Comparison of ENCODE assay signal across 8 mouse cellular contexts in genomic region chr5:23431070-23431864, GRCm38 (mm10). TPM values are rescaled to one million over a fixed set of nuclear protein-coding genes. Genes with fewer than 3 reads are reported as not detected.
DNase-seq lines count a peak whose midpoint lies in the region; ATAC-seq and TF ChIP-seq lines count a peak whose summit lies in the region.

No protein-coding gene starts in this region.

- H3K4me2 ChIP-seq in lung, embryonic 14.5 days: peak overlapping the region; percentile 81
- H3K4me2 ChIP-seq in embryonic facial prominence, embryonic 15.5 days (replicated peaks): peak overlapping the region; percentile 64
- H3K4me2 ChIP-seq in limb, embryonic 12.5 days: peak overlapping the region; percentile 85

- 0 out of 2 replicates have a peak, but pooled peaks cover 6% of the 10 kb centered on the region for H3K36me3 ChIP-seq in lung, embryonic 14.5 days (ENCODE audit: insufficient read depth)
- H3K36me3 ChIP-seq in embryonic facial prominence, embryonic 15.5 days: peaks cover 5% of the 10 kb centered on the region; the same call in 1 of the 2 replicates
- H3K36me3 ChIP-seq in limb, embryonic 12.5 days: peaks cover 10% of the 10 kb centered on the region; the same call in 1 of the 2 replicates

- peak; percentile 52 for DNase-seq in lung, embryonic 14.5 days
- DNase-seq in lung, adult 2 months: no peak
- DNase-seq in retina, embryonic 14.5 days (ENCODE audit: low spot score): peak; percentile 52
- no peak for DNase-seq in right cerebral cortex, adult 18-20 months
- no peak for DNase-seq in right cerebral cortex, postnatal 14 days
- DNase-seq in gastrocnemius, postnatal 36 days: no peak

- peak overlapping the region; percentile 38 for H3K9ac ChIP-seq in lung, embryonic 14.5 days
- H3K9ac ChIP-seq in embryonic facial prominence, embryonic 15.5 days: peak overlapping the region; percentile 21; the same call in 1 of the 2 replicates
- no peak overlapping the region for H3K9ac ChIP-seq in limb, embryonic 12.5 days (replicated peaks)

- H3K27me3 ChIP-seq in lung, embryonic 14.5 days (ENCODE audit: insufficient read depth, low read length): no peaks in the 10 kb centered on the region
- H3K27me3 ChIP-seq in embryonic facial prominence, embryonic 15.5 days: no peaks in the 10 kb centered on the region
- no peaks in the 10 kb centered on the region for H3K27me3 ChIP-seq in limb, embryonic 12.5 days

- ATAC-seq in lung, embryonic 14.5 days (ENCODE audit: insufficient read depth): no peak
- no peak for ATAC-seq in embryonic facial prominence, embryonic 15.5 days (ENCODE audit: insufficient number of reproducible peaks, low FRiP score, low TSS enrichment, low read depth)
- ATAC-seq in limb, embryonic 12.5 days (ENCODE audit: insufficient number of reproducible peaks, insufficient read depth, low FRiP score, low TSS enrichment, low read depth): no peak

- H3K9me3 ChIP-seq in lung, embryonic 14.5 days (ENCODE audit: low read depth, low read length): no peaks in the 10 kb centered on the region
- H3K9me3 ChIP-seq in embryonic facial prominence, embryonic 15.5 days (replicated peaks): no peaks in the 10 kb centered on the region
- H3K9me3 ChIP-seq in limb, embryonic 12.5 days: no peaks in the 10 kb centered on the region

- no peak for TF ChIP-seq POLR2A in lung, adult 2 months (IDR thresholded peaks at IDR 0.05; ENCODE audit: borderline replicate concordance, extremely low read depth, low read depth, low read length)

- 10% methylated on average over 10 of the region's 10 CpGs for WGBS in lung, embryonic 14.5 days
- 3% methylated on average over 10 of the region's 10 CpGs for WGBS in lung, adult 2 months
- WGBS in embryonic facial prominence, embryonic 15.5 days: 29% methylated on average over 10 of the region's 10 CpGs
- WGBS in limb, embryonic 12.5 days: 52% methylated on average over 10 of the region's 10 CpGs

- intact Hi-C loops in gastrocnemius, postnatal 36 days (cut with DNase I): no loop called here

- H3K27ac ChIP-seq in lung, embryonic 14.5 days (ENCODE audit: low read depth): 0 out of 2 replicates have a peak overlapping the region, but pooled peaks have one; percentile 18
- no peak overlapping the region for H3K27ac ChIP-seq in embryonic facial prominence, embryonic 15.5 days (replicated peaks)
- no peak overlapping the region for H3K27ac ChIP-seq in limb, embryonic 12.5 days

- peak overlapping the region; percentile 96 for H3K4me3 ChIP-seq in lung, embryonic 14.5 days (ENCODE audit: low read depth, low read length)
- no peak overlapping the region for H3K4me3 ChIP-seq in lung, adult 2 months (replicated peaks; ENCODE audit: extremely low read depth, low read depth, low read length)
- H3K4me3 ChIP-seq in embryonic facial prominence, embryonic 15.5 days (replicated peaks): peak overlapping the region; percentile 87
- peak overlapping the region; percentile 33 for H3K4me3 ChIP-seq in limb, embryonic 12.5 days (replicated peaks)

- no peak for TF ChIP-seq CTCF in lung, embryonic 14.5 days (IDR thresholded peaks at IDR 0.05; ENCODE audit: low read depth)
- TF ChIP-seq CTCF in lung, adult 2 months (IDR thresholded peaks at IDR 0.05; ENCODE audit: insufficient read depth, low read length): no peak

- H3K4me1 ChIP-seq in lung, embryonic 14.5 days (ENCODE audit: insufficient read depth): peaks cover 12% of the 10 kb centered on the region
- H3K4me1 ChIP-seq in lung, adult 2 months (ENCODE audit: control insufficient read depth, insufficient read depth, low read length): peaks cover 8% of the 10 kb centered on the region
- peaks cover 14% of the 10 kb centered on the region; the same call in 1 of the 2 replicates for H3K4me1 ChIP-seq in embryonic facial prominence, embryonic 15.5 days
- H3K4me1 ChIP-seq in limb, embryonic 12.5 days (replicated peaks): peaks cover 24% of the 10 kb centered on the region

RNA-seq across cellular contexts. Expression of gene Kmt2e, which starts 3.0 kb away (rescaled TPM):
- polyA plus RNA-seq in lung, embryonic 14.5 days (2014; fragmentation: Nextera tagmentation; extraction: Ambion mirVana): 72.8 and 83.2 TPM in 2 replicates
- 22.2 and 22.9 TPM in 2 replicates for polyA plus RNA-seq in lung, adult 2 months (2012; rRNA removed)
- 105 and 109 TPM in 2 replicates for polyA plus RNA-seq in embryonic facial prominence, embryonic 15.5 days (2015; fragmentation: Nextera tagmentation; extraction: Ambion mirVana)
- polyA plus RNA-seq in limb, embryonic 12.5 days (2016; fragmentation: Nextera tagmentation; extraction: Ambion mirVana): 109 TPM in 2 replicates
- total RNA-seq in gastrocnemius, postnatal 36 days (2021): 10 to 100 TPM; 22.2 to 25.6 TPM

Comparison
In these comparisons a context has a peak if more than half of its experiments do, and no peak if none do; other contexts are left out.
1. DNase-seq: peak in lung, embryonic 14.5 days (single experiment) and retina, embryonic 14.5 days (single experiment); none in lung, adult 2 months (single experiment), right cerebral cortex, adult 18-20 months (single experiment), right cerebral cortex, postnatal 14 days (single experiment) and gastrocnemius, postnatal 36 days (0 of 2).
2. Peak in every context shown above with its lines, with median percentiles within 50 percentile points of each other: H3K4me2 ChIP-seq.